Mouse (Mus musculus) spleen, adult 18-20 months (tissue): Measurements from ENCODE around the gene Amotl2.
"Not testable (repeated sequence)": the region's sequence is repeated elsewhere in the genome, so short reads cannot be mapped to it uniquely, and the experiment has no call there.

Source experiments
- DNase-seq, 2 experiments: peaks; one replicate each; pipeline ENCODE4 v3.0.0; 2022; ENCODE audit warnings: mixed read lengths in 2 of 2

The Amotl2 gene

GRCm38 (mm10) chr9:102734739-102735075 lies 18.2 kb downstream of the Amotl2 start:
- no peak for DNase-seq

GRCm38 (mm10) chr9:102735231-102735630 lies 18.8 kb downstream of the Amotl2 start:
- DNase-seq, result no peak

- DNase-seq, result no peak
Observed at GRCm38 (mm10) chr9:102735996-102736395, 19.5 kb downstream of the Amotl2 start.

- DNase-seq, result no peak
Observed at GRCm38 (mm10) chr9:102737405-102737804, 20.9 kb downstream of the Amotl2 start.

- no peak for DNase-seq
Observed at GRCm38 (mm10) chr9:102746753-102747152, 30.3 kb downstream of the Amotl2 start.

- no peak for DNase-seq
Observed at GRCm38 (mm10) chr9:102747902-102748301, 31.4 kb downstream of the Amotl2 start.

- no peak for DNase-seq
Observed at GRCm38 (mm10) chr9:102749216-102749615, 32.7 kb downstream of the Amotl2 start.

GRCm38 (mm10) chr9:102751632-102752303 lies 35.3 kb downstream of the Amotl2 start:
- no peak for DNase-seq

- DNase-seq, result no peak
Observed at GRCm38 (mm10) chr9:102753299-102753698, 36.8 kb downstream of the Amotl2 start.

- no peak for DNase-seq
Observed at GRCm38 (mm10) chr9:102755161-102755560, 38.7 kb downstream of the Amotl2 start.

GRCm38 (mm10) chr9:102755591-102756270 lies 39.3 kb downstream of the Amotl2 start:
- DNase-seq, result no peak

GRCm38 (mm10) chr9:102756352-102756751 lies 39.9 kb downstream of the Amotl2 start:
- no peak for DNase-seq

GRCm38 (mm10) chr9:102758851-102759250 lies 42.4 kb downstream of the Amotl2 start:
- no peak for DNase-seq

GRCm38 (mm10) chr9:102759581-102760001 lies 43.1 kb downstream of the Amotl2 start:
- no peak for DNase-seq

GRCm38 (mm10) chr9:102761599-102761998 lies 45.1 kb downstream of the Amotl2 start:
- DNase-seq, result no peak

- DNase-seq, result no peak
Observed at GRCm38 (mm10) chr9:102762836-102763235, 46.4 kb downstream of the Amotl2 start.

GRCm38 (mm10) chr9:102763520-102763919 lies 47.0 kb downstream of the Amotl2 start:
- DNase-seq, result no peak

GRCm38 (mm10) chr9:102764540-102764939 lies 48.1 kb downstream of the Amotl2 start:
- DNase-seq, result not testable (repeated sequence)

GRCm38 (mm10) chr9:102766741-102767140 lies 50.3 kb downstream of the Amotl2 start:
- no peak for DNase-seq

- DNase-seq, result no peak
Observed at GRCm38 (mm10) chr9:102769257-102769656, 52.8 kb downstream of the Amotl2 start.

GRCm38 (mm10) chr9:102770190-102770589 lies 53.7 kb downstream of the Amotl2 start:
- DNase-seq, result no peak

GRCm38 (mm10) chr9:102771308-102771895 lies 54.9 kb downstream of the Amotl2 start:
- no peak for DNase-seq

- no peak for DNase-seq
Observed at GRCm38 (mm10) chr9:102777631-102778591, 61.4 kb downstream of the Amotl2 start.
